28 mouse cellular contexts compared by ENCODE assay signal in genomic region chr9:71164353-71164752, GRCm38 (mm10). TPM values are rescaled to one million over a fixed set of nuclear protein-coding genes. Genes with fewer than 3 reads are reported as not detected.
DNase-seq lines count a peak whose midpoint lies in the region; ATAC-seq and TF ChIP-seq lines count a peak whose summit lies in the region.
"Had no signal": no experiment of that assay in that cellular context is flagged by ENCODE, and none has a peak within 500 bp of the region (broad histone marks: within the 10 kb centered on the region; RNA-seq: fewer than 3 reads in every experiment).

No protein-coding gene starts in this region.

- H3K4me2 ChIP-seq in liver, embryonic 14.5 days (ENCODE audit: low read depth), result peak overlapping the region; percentile 86
- H3K4me2 ChIP-seq: embryonic facial prominence, embryonic 12.5 days; midbrain, embryonic 15.5 days; neural tube, embryonic 15.5 days; stomach, embryonic 15.5 days had no signal

- ATAC-seq in liver, embryonic 14.5 days (ENCODE audit: insufficient read depth), result 0 out of 2 replicates have a peak, but pooled peaks have one; percentile 3
- ATAC-seq: forebrain, embryonic 16.5 days; hindbrain, embryonic 16.5 days; midbrain, embryonic 15.5 days had no signal

- peak overlapping the region; percentile 85 for H3K9ac ChIP-seq in liver, embryonic 14.5 days (replicated peaks)
- H3K9ac ChIP-seq: embryonic facial prominence, embryonic 12.5 days; midbrain, embryonic 15.5 days; neural tube, embryonic 15.5 days; stomach, embryonic 15.5 days had no signal

- peak; percentile 49 for DNase-seq in heart, adult 11 months
- no peak for DNase-seq in heart, postnatal 4 days
- peak; percentile 65 for DNase-seq in liver
- DNase-seq in liver, embryonic 14.5 days (ENCODE audit: low read depth in 3 of 3, low spot score in 3 of 3), result no peak
- no peak for DNase-seq in right cerebral cortex, postnatal 14 days
- DNase-seq in heart, adult 9 months (ENCODE audit: low spot score in 2 of 2), result no peak
- no peak for DNase-seq in testis, postnatal 14 days (ENCODE audit: low spot score)
- DNase-seq: adrenal gland, postnatal 25 days; cerebellum, adult 2 months; cerebellum, postnatal 14 days; gastrocnemius, adult 2 months; heart, postnatal 14 days; kidney, adult 11 months; layer of hippocampus, adult 9-11 months; lung, adult 18-20 months; lung, postnatal 14 days; retina, postnatal 1 day; right cerebral cortex, postnatal 25 days had no signal

- no peak for TF ChIP-seq EP300 in liver, embryonic 14.5 days (IDR thresholded peaks at IDR 0.05; ENCODE audit: low read depth)

- H3K27ac ChIP-seq in bone marrow, adult 2 months (ENCODE audit: control insufficient read depth, insufficient read depth, low read depth, low read length, poor library complexity), result no peak overlapping the region; the same call in 1 of the 2 replicates
- peak overlapping the region; percentile 100 for H3K27ac ChIP-seq in liver, embryonic 14.5 days
- H3K27ac ChIP-seq: embryonic facial prominence, embryonic 12.5 days; gastrocnemius, adult 2 months; midbrain, embryonic 10.5 days; midbrain, embryonic 15.5 days; neural tube, embryonic 15.5 days; stomach, embryonic 15.5 days had no signal

- peaks cover 9% of the 10 kb centered on the region for H3K4me1 ChIP-seq in bone marrow, adult 2 months (ENCODE audit: control insufficient read depth, insufficient read depth, low read length)
- peaks cover 85 to 87% of the 10 kb centered on the region in 2 experiments for H3K4me1 ChIP-seq in liver, embryonic 14.5 days (replicated peaks; ENCODE audit: control insufficient read depth in 2 of 2, insufficient read depth in 2 of 2, low read length in 1 of 2)

- no peaks in the 10 kb centered on the region for H3K36me3 ChIP-seq in liver, embryonic 14.5 days (replicated peaks; ENCODE audit: control insufficient read depth, insufficient read depth, low read depth)
- H3K36me3 ChIP-seq: embryonic facial prominence, embryonic 12.5 days; midbrain, embryonic 10.5 days; midbrain, embryonic 15.5 days; neural tube, embryonic 15.5 days; stomach, embryonic 15.5 days had no signal

- TF ChIP-seq CTCF in bone marrow, adult 2 months (IDR thresholded peaks at IDR 0.05; ENCODE audit: control insufficient read depth, insufficient read depth, low read length), result no peak
- TF ChIP-seq CTCF in liver, embryonic 14.5 days (IDR thresholded peaks at IDR 0.05; ENCODE audit: low read depth), result no peak

- peak overlapping the region; percentile 33 for H3K4me3 ChIP-seq in bone marrow, adult 2 months (replicated peaks; ENCODE audit: control insufficient read depth, low read depth, low read length)
- peak overlapping the region in 1 of 2 experiments; percentile 20; a peak in 1 of 4 replicates for H3K4me3 ChIP-seq in liver, embryonic 14.5 days (ENCODE audit: insufficient read depth in 1 of 2, low read depth in 2 of 2, low read length in 2 of 2)
- H3K4me3 ChIP-seq: embryonic facial prominence, embryonic 12.5 days; gastrocnemius, adult 2 months; midbrain, embryonic 10.5 days; midbrain, embryonic 15.5 days; neural tube, embryonic 15.5 days; stomach, embryonic 15.5 days had no signal

- no peak for TF ChIP-seq POLR2A in bone marrow, adult 2 months (IDR thresholded peaks at IDR 0.05; ENCODE audit: borderline replicate concordance, control insufficient read depth, low read depth, low read length)

- no peaks in the 10 kb centered on the region for H3K9me3 ChIP-seq in liver, embryonic 14.5 days (ENCODE audit: control insufficient read depth, low read length)
- H3K9me3 ChIP-seq: embryonic facial prominence, embryonic 12.5 days; midbrain, embryonic 10.5 days; midbrain, embryonic 15.5 days; neural tube, embryonic 15.5 days; stomach, embryonic 15.5 days had no signal

- 62% methylated on average over 3 of the region's 3 CpGs for WGBS in bone marrow, adult 2 months
- WGBS in liver, embryonic 14.5 days (ENCODE audit: insufficient replicate concordance), result 57% methylated on average over 3 of the region's 3 CpGs

- H3K27me3 ChIP-seq in liver, embryonic 14.5 days (ENCODE audit: control insufficient read depth, insufficient read depth, low read length), result no peaks in the 10 kb centered on the region
- H3K27me3 ChIP-seq: embryonic facial prominence, embryonic 12.5 days; midbrain, embryonic 15.5 days; neural tube, embryonic 15.5 days; stomach, embryonic 15.5 days had no signal

RNA-seq across cellular contexts. Expression of gene Aqp9, which starts 4.1 kb away (rescaled TPM):
- under 1 TPM; 0.09 to 0.24 TPM for total RNA-seq in heart, postnatal 4 days (2021)
- 14.1 and 17.7 TPM in 2 replicates for polyA plus RNA-seq in bone marrow, adult 2 months (2011; ENCODE audit: insufficient read depth, insufficient read length, low replicate concordance, missing spikeins)
- 3.5 and 4.1 TPM in 2 replicates for polyA plus RNA-seq in liver, embryonic 14.5 days (2012; rRNA removed)
- 8.6 and 9.0 TPM in 2 replicates for polyA plus RNA-seq in liver, embryonic 14.5 days (2014; fragmentation: Nextera tagmentation; extraction: Ambion mirVana)
- total RNA-seq: gastrocnemius, adult 2 months had no signal
- polyA plus RNA-seq: embryonic facial prominence, embryonic 12.5 days; hindbrain, embryonic 11.5 days; limb, embryonic 11.5 days had no signal

RNA-seq across cellular contexts. Expression of gene Aldh1a2, which starts 51.2 kb away (rescaled TPM):
- 10 to 100 TPM; 56.7 to 59.8 TPM for total RNA-seq in heart, postnatal 4 days (2021)
- 1.5 and 1.9 TPM in 2 replicates for polyA plus RNA-seq in bone marrow, adult 2 months (2011; ENCODE audit: insufficient read depth, insufficient read length, low replicate concordance, missing spikeins)
- polyA plus RNA-seq in liver, embryonic 14.5 days (2012; rRNA removed), result 0.47 and 0.58 TPM in 2 replicates
- polyA plus RNA-seq in liver, embryonic 14.5 days (2014; fragmentation: Nextera tagmentation; extraction: Ambion mirVana), result 0.79 and 1.3 TPM in 2 replicates

Comparison
In these comparisons a context has a peak if more than half of its experiments do, and no peak if none do; other contexts are left out.
1. DNase-seq: peak in heart, adult 11 months (single experiment) and liver (single experiment); none in heart, postnatal 4 days (single experiment), liver, embryonic 14.5 days (0 of 3), right cerebral cortex, postnatal 14 days (single experiment), heart, adult 9 months (0 of 2) and testis, postnatal 14 days (single experiment).